Mouse (Mus musculus) heart, embryonic 12.5 days (tissue): ENCODE results near the gene Hmgb1. TPM values are rescaled to one million over a fixed set of nuclear protein-coding genes. Genes with fewer than 3 reads are reported as not detected.
"Not testable (repeated sequence)": the region's sequence is repeated elsewhere in the genome, so short reads cannot be mapped to it uniquely, and the experiment has no call there.

Experiments
- ATAC-seq: fragments of 200-750 bp; cut with Nextera tagmentation; 2 replicates; pipeline ENCODE4 v1.8.0; 2017; ENCODE audit warnings: moderate TSS enrichment, moderate library complexity; ENCODE audit not compliant: insufficient number of reproducible peaks, low FRiP score
- H3K27ac ChIP-seq: fragments of 300-500 bp; sonication (generic); 2 replicates; pipeline ENCODE4 v1.5.1; 2016; ENCODE audit warnings: mild to moderate bottlenecking, moderate library complexity; ENCODE audit not compliant: poor library complexity, severe bottlenecking
- H3K27me3 ChIP-seq: fragments of 300-500 bp; sonication (generic); replicated peaks from 2 replicates; pipeline ENCODE4 v1.6.1; 2016; ENCODE audit warnings: mild to moderate bottlenecking, moderate library complexity
- H3K36me3 ChIP-seq: fragments of 300-500 bp; sonication (generic); 2 replicates; pipeline ENCODE4 v1.6.1; 2016; ENCODE audit warnings: mild to moderate bottlenecking, moderate library complexity
- H3K4me1 ChIP-seq: fragments of 300-500 bp; sonication (generic); replicated peaks from 2 replicates; pipeline ENCODE4 v1.6.1; 2016; ENCODE audit warnings: mild to moderate bottlenecking
- H3K4me2 ChIP-seq: fragments of 300-500 bp; sonication (generic); 2 replicates; pipeline ENCODE4 v1.6.1; 2016; ENCODE audit warnings: mild to moderate bottlenecking, moderate library complexity
- H3K4me3 ChIP-seq: fragments of 300-500 bp; sonication (generic); 2 replicates; pipeline ENCODE4 v1.5.1; 2016; ENCODE audit warnings: mild to moderate bottlenecking
- H3K9ac ChIP-seq: fragments of 300-500 bp; sonication (generic); 2 replicates; pipeline ENCODE4 v1.6.1; 2016; ENCODE audit warnings: mild to moderate bottlenecking, moderate library complexity
- H3K9me3 ChIP-seq: fragments of 300-500 bp; sonication (generic); replicated peaks from 2 replicates; pipeline ENCODE4 v1.6.1; 2016; ENCODE audit warnings: mild to moderate bottlenecking, moderate library complexity
- WGBS: fragments of 180-500 bp; shearing (Covaris S2); methylation state at CpG from one replicate; pipeline ENCODE4 v1.1.7; 2016; 5-methylcytosine and 5-hydroxymethylcytosine counted together
- polyA plus RNA-seq: library from polyadenylated mRNA; unstranded; fragments of >200 nt; fragmentation: Nextera tagmentation; extraction: Ambion mirVana; gene quantifications from 2 replicates; pipeline ENCODE4 v1.2.1, GENCODE M21; 2016

Gene Hmgb1
- polyA plus RNA-seq, 1 experiment from 2014 or later, result 801 TPM

- Histone ChIP-seq H3K9ac (no peak overlapping the region), H3K27ac (no peak overlapping the region), H3K9me3 (peaks cover 4% of the 10 kb centered on the region; the same call in 1 of the 2 replicates), H3K4me3 (no peak overlapping the region), H3K4me1 (no peaks in the 10 kb centered on the region), H3K36me3 (no peaks in the 10 kb centered on the region), H3K4me2 (no peak overlapping the region), H3K27me3 (no peaks in the 10 kb centered on the region)
- ATAC-seq, result no peak
- 72% methylated on average over 7 of the region's 7 CpGs for WGBS
Measured at GRCm38 (mm10) chr5:149146691-149147090, 37.6 kb downstream of the Hmgb1 start.

DNA sequence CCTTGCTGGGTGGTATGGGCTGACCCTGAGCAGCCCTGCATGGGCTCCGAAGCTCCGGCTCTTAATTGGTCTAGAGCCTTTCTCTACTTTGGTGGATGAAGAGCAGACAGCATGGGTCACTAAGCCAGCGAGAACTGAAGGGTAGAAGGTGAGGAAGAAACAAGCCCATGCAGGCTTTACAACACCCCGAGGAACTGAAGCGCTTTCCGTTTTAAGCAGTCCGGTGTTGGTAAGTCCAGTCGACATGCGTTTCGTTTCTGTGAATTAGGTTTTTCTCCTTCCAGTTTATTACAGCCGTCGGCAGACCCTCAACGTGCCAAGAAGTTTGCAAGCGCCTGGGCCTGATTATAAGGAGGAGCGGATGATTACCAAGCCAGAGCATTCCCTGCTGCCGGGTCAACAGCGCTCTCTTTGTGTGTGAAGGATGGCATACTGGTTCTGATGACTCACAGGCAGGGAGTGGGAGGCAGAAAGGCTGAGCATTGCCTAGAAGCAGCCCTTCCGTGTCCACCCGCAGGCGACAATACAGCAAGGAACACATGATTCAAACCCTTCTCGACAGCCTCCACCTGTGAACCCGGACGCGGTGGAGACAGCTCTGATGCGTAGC, 40.4 kb downstream of the Hmgb1 start:
- H3K27ac ChIP-seq, result no peak overlapping the region
- no peak overlapping the region for H3K4me3 ChIP-seq
- peak overlapping the region; percentile 7; the same call in 1 of the 2 replicates for H3K4me2 ChIP-seq
- no peak overlapping the region for H3K9ac ChIP-seq
- ATAC-seq, result peak; percentile 48; the same call in 1 of the 2 replicates
- no peaks in the 10 kb centered on the region for H3K4me1 ChIP-seq
- 64% methylated on average over 25 of the region's 25 CpGs for WGBS
- no peaks in the 10 kb centered on the region for H3K9me3 ChIP-seq
- H3K27me3 ChIP-seq, result no peaks in the 10 kb centered on the region
- H3K36me3 ChIP-seq, result no peaks in the 10 kb centered on the region

- not testable (repeated sequence) for ATAC-seq, H3K9me3 ChIP-seq, H3K36me3 ChIP-seq, H3K27ac ChIP-seq, H3K27me3 ChIP-seq, H3K4me2 ChIP-seq, H3K4me3 ChIP-seq, H3K9ac ChIP-seq
- H3K4me1 ChIP-seq, result peaks cover 10% of the 10 kb centered on the region
- 96% methylated on average over 1 of the region's 1 CpGs for WGBS
Measured at GRCm38 (mm10) chr5:149141155-149141554, 43.1 kb downstream of the Hmgb1 start.

DNA sequence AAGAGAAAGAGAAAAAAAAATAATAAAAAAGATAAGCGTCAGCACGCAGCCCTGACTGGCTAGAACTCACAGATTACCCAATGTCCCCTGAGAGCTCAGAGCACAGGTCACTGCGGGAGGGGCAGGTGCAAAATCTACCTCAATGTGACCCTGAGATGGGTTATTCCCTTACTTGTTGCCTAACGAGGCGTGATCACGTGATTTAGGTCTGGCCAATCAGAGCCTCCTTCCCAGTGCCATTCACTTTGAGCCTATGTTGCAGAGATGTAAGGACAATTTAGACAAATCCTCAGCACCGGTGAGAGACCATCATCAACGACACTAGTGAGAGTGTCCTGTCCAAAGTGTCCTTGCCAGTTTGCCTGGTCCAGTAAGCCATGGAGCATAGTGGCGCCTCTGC, 44.0 kb downstream of the Hmgb1 start:
- Histone ChIP-seq H3K9me3 (no peaks in the 10 kb centered on the region), H3K4me1 (peaks cover 17% of the 10 kb centered on the region), H3K4me3 (no peak overlapping the region), H3K4me2 (no peak overlapping the region), H3K27me3 (no peaks in the 10 kb centered on the region), H3K9ac (no peak overlapping the region), H3K27ac (no peak overlapping the region), H3K36me3 (no peaks in the 10 kb centered on the region)
- ATAC-seq, result no peak
- 60% methylated on average over 9 of the region's 9 CpGs for WGBS

DNA sequence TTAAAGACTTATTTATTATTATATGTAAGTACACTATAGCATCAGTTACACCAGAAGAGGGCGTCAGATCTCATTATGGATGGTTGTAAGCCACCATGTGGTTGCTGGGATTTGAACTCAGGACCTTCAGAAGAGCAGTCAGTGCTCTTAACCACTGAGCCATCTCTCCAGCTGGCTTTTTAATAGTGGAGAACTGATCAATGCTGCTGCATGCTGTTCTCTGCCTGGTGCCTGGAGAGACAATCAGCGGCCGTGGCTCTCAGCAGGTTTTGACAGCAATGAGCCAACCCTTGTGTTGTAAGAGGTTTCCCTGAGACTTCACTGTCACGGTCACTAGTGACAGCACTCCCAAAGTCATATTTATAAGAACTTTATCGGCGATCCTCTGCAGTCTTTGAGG, 46.2 kb downstream of the Hmgb1 start:
- ATAC-seq, H3K27me3 ChIP-seq, H3K4me2 ChIP-seq, H3K27ac ChIP-seq, H3K4me3 ChIP-seq, H3K9me3 ChIP-seq, H3K36me3 ChIP-seq, H3K9ac ChIP-seq: not testable (repeated sequence)
- H3K4me1 ChIP-seq, result peaks cover 29% of the 10 kb centered on the region
- WGBS, result 89% methylated on average over 6 of the region's 6 CpGs

- H3K27ac ChIP-seq, result no peak overlapping the region
- H3K36me3 ChIP-seq, result no peaks in the 10 kb centered on the region
- H3K4me1 ChIP-seq, result peaks cover 30% of the 10 kb centered on the region
- ATAC-seq, result no peak
- H3K4me2 ChIP-seq, result no peak overlapping the region
- H3K9ac ChIP-seq, result no peak overlapping the region
- no peaks in the 10 kb centered on the region for H3K9me3 ChIP-seq
- no peaks in the 10 kb centered on the region for H3K27me3 ChIP-seq
- H3K4me3 ChIP-seq, result no peak overlapping the region
- WGBS, result 41% methylated on average over 3 of the region's 3 CpGs
Measured at GRCm38 (mm10) chr5:149137447-149137846, 46.8 kb downstream of the Hmgb1 start.

GRCm38 (mm10) chr5:149136933-149137365, 47.3 kb downstream of the Hmgb1 start:
- 49% methylated on average over 4 of the region's 4 CpGs for WGBS

GRCm38 (mm10) chr5:149135455-149136354, 48.6 kb downstream of the Hmgb1 start:
- ATAC-seq, result no peak
- H3K36me3 ChIP-seq, result no peaks in the 10 kb centered on the region
- no peak overlapping the region for H3K27ac ChIP-seq
- H3K27me3 ChIP-seq, result no peaks in the 10 kb centered on the region
- peak overlapping the region; percentile 4; the same call in 1 of the 2 replicates for H3K4me2 ChIP-seq
- no peak overlapping the region for H3K9ac ChIP-seq
- peaks cover 33% of the 10 kb centered on the region for H3K4me1 ChIP-seq
- no peaks in the 10 kb centered on the region for H3K9me3 ChIP-seq
- H3K4me3 ChIP-seq, result no peak overlapping the region
- 79% methylated on average over 10 of the region's 10 CpGs for WGBS

More at GRCm38 (mm10) chr5:149136933-149137365, 47.3 kb downstream of the Hmgb1 start:
- Histone ChIP-seq H3K27me3 (no peaks in the 10 kb centered on the region), H3K9ac (no peak overlapping the region), H3K36me3 (no peaks in the 10 kb centered on the region), H3K4me3 (no peak overlapping the region), H3K4me1 (peaks cover 33% of the 10 kb centered on the region), H3K27ac (peak overlapping the region; percentile 1; the same call in 1 of the 2 replicates), H3K4me2 (no peak overlapping the region), H3K9me3 (no peaks in the 10 kb centered on the region)
- ATAC-seq, result 0 out of 2 replicates have a peak, but pooled peaks have one; percentile 67

DNA sequence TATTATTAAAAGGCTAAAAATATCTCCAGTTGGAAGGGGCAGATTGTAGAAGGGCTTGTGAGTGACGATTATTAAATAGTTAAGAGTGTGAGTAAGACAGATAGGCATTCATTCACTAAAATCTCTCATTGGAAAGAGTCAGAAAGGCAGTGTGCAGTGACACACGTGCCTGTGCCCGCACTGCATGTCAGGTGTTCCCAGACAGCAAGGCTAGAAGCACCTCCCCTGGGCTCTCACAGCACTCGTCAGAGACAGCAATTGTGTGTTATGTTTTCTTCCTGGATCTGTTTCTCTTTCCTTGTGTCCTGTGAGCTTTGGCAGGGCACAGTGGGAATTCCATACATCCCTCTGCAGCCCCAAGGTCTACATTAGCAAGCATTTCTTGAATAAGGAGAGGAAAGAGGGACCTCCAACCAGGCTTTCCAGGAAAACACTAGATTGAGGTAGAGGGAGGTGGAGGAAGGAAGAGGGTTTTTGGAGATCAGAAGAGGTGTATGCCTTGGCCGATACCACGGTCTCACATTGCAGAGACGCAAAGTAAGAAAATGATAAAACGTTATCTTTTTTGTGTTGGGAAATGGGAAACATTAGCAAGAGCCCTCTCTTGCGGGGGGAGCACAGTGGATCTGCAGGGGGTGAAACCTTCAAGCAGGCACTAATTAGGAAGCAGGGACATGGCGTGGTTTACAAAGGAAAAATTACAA, 49.4 kb downstream of the Hmgb1 start:
- Histone ChIP-seq H3K4me3 (no peak overlapping the region), H3K9ac (no peak overlapping the region), H3K4me2 (peak overlapping the region; percentile 4; the same call in 1 of the 2 replicates), H3K4me1 (peaks cover 33% of the 10 kb centered on the region), H3K36me3 (no peaks in the 10 kb centered on the region), H3K27ac (peak overlapping the region; percentile 4; the same call in 1 of the 2 replicates), H3K9me3 (no peaks in the 10 kb centered on the region), H3K27me3 (no peaks in the 10 kb centered on the region)
- peak; percentile 17; the same call in 1 of the 2 replicates for ATAC-seq
- 45% methylated on average over 10 of the region's 10 CpGs for WGBS

- 79% methylated on average over 15 of the region's 15 CpGs for WGBS
- no peak for ATAC-seq
- no peak overlapping the region for H3K4me3 ChIP-seq
- H3K9me3 ChIP-seq, result no peaks in the 10 kb centered on the region
- H3K4me2 ChIP-seq, result no peak overlapping the region
- no peaks in the 10 kb centered on the region for H3K36me3 ChIP-seq
- 0 out of 2 replicates have a peak, but pooled peaks cover 3% of the 10 kb centered on the region for H3K4me1 ChIP-seq
- no peak overlapping the region for H3K9ac ChIP-seq
- H3K27me3 ChIP-seq, result no peaks in the 10 kb centered on the region
- no peak overlapping the region for H3K27ac ChIP-seq
Measured at GRCm38 (mm10) chr5:149128473-149128872, 55.8 kb downstream of the Hmgb1 start.

DNA sequence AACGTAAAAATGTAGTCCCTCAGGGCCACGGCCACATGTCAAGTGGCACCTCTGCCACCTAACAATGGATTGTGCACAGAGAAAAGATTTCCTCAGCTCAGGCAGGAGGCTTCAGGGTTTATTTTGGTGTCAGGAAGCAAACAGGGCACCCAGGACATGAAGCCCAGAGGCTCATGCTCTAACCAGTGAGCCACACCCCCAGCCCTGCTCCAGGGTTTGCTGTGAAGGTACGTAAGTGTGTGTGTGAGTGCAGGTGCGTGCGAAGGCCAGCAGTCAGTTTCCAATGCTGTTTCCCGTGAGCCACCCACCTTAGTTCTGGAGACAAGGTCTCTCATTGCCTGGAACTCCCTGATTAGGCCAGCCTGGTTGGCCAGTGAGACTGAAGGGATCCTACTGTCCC, 60.5 kb downstream of the Hmgb1 start:
- no peak overlapping the region for H3K4me3 ChIP-seq
- ATAC-seq, result no peak
- H3K27me3 ChIP-seq, result no peaks in the 10 kb centered on the region
- no peak overlapping the region for H3K27ac ChIP-seq
- H3K4me1 ChIP-seq, result no peaks in the 10 kb centered on the region
- 0 out of 2 replicates have a peak, but pooled peaks cover 2% of the 10 kb centered on the region for H3K9me3 ChIP-seq
- 84% methylated on average over 6 of the region's 6 CpGs for WGBS
- H3K4me2 ChIP-seq, result no peak overlapping the region
- no peak overlapping the region for H3K9ac ChIP-seq
- H3K36me3 ChIP-seq, result no peaks in the 10 kb centered on the region
